Mouse (Mus musculus) midbrain, embryonic 13.5 days (tissue): Measurements from ENCODE around the gene Tle3. TPM values are rescaled to one million over a fixed set of nuclear protein-coding genes. Genes with fewer than 3 reads are reported as not detected.

Experiments
- ATAC-seq: fragments of 200-750 bp; cut with Nextera tagmentation; 2 replicates; pipeline ENCODE4 v1.8.0; 2017; ENCODE audit warnings: mild to moderate bottlenecking, moderate TSS enrichment, moderate library complexity
- H3K27ac ChIP-seq: fragments of 300-500 bp; sonication (generic); 2 replicates; pipeline ENCODE4 v1.5.1; 2015; ENCODE audit warnings: inconsistent platforms, mild to moderate bottlenecking, moderate library complexity
- H3K27me3 ChIP-seq: fragments of 300-500 bp; sonication (generic); 2 replicates; pipeline ENCODE4 v1.6.1; 2015; ENCODE audit warnings: mild to moderate bottlenecking, inconsistent platforms
- H3K36me3 ChIP-seq: fragments of 300-500 bp; sonication (generic); 2 replicates; pipeline ENCODE4 v1.6.1; 2015; ENCODE audit warnings: mild to moderate bottlenecking, inconsistent platforms
- H3K4me1 ChIP-seq: fragments of 300-500 bp; sonication (generic); replicated peaks from 2 replicates; pipeline ENCODE4 v1.6.1; 2015; ENCODE audit warnings: inconsistent platforms
- H3K4me2 ChIP-seq: fragments of 300-500 bp; sonication (generic); replicated peaks from 2 replicates; pipeline ENCODE4 v1.6.1; 2015; ENCODE audit warnings: moderate library complexity, mild to moderate bottlenecking, inconsistent platforms
- H3K4me3 ChIP-seq: fragments of 300-500 bp; sonication (generic); replicated peaks from 2 replicates; pipeline ENCODE4 v1.5.1; 2015; ENCODE audit warnings: mild to moderate bottlenecking, inconsistent platforms
- H3K9ac ChIP-seq: fragments of 300-500 bp; sonication (generic); replicated peaks from 2 replicates; pipeline ENCODE4 v1.6.1; 2015; ENCODE audit warnings: mild to moderate bottlenecking, inconsistent platforms
- H3K9me3 ChIP-seq: fragments of 300-500 bp; sonication (generic); 2 replicates; pipeline ENCODE4 v1.6.1; 2016; ENCODE audit warnings: mild to moderate bottlenecking, inconsistent platforms
- whole genome bisulfite sequencing: fragments of 180-500 bp; shearing (Covaris S2); methylation state at CpG from one replicate; pipeline ENCODE4 v1.1.7; 2015; 5-methylcytosine and 5-hydroxymethylcytosine counted together
- polyA plus RNA-seq: library from polyadenylated mRNA; unstranded; fragments of >200 nt; fragmentation: Nextera tagmentation; extraction: Ambion mirVana; gene quantifications from 2 replicates; pipeline ENCODE4 v1.2.1, GENCODE M21; 2015

Gene Tle3
- polyA plus RNA-seq, 1 experiment from 2014 or later: 50.8 TPM

DNA sequence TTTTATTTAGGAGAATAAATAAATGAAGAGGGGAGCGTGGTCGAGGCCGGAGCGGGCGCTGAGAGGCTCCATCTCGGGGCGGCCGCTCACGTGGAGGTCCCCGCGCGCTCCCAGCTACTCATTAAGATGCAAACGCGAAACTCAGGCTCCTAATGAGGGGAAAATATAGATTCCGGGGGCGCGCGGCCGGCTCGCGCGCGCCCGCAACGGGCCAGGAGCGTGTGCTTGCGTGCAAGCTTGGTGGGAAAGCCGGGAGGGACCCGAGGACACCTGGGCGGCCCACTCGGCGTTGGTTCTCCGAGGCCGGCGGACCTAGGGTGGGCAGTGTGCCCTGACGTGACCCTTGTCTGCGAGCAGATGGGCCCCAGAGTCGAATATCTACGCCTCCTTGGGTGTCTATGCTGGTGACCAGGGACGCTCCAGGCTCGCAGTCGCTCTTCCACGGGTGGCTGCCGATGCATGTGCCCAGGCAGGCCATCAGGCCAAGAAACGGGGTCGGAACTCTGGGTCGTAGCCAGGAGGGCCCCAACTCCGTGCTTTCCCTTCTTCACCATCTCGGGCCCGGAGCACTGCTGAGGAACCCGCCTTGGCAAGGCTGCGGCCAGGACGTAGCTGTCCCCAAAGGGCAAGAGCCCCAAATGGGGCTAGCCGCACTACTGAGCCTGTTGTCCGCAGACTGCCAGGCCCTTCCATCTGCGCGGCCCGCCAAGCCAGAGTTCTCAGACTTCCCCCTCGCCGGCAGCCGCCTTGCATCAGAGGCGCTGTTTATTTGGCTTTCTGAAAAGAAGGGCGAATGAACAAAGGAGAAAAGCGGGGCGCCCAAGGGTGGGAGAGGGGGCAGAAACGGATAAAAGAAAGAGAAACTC is 1.0 kb upstream of the Tle3 start:
- Histone ChIP-seq H3K27ac (peak overlapping the region; percentile 91), H3K4me3 (peak overlapping the region; percentile 93), H3K27me3 (peaks cover 12% of the 10 kb centered on the region), H3K9me3 (no peaks in the 10 kb centered on the region), H3K36me3 (no peaks in the 10 kb centered on the region), H3K4me1 (peaks cover 56% of the 10 kb centered on the region), H3K4me2 (peak overlapping the region; percentile 94), H3K9ac (peak overlapping the region; percentile 69)
- ATAC-seq: peak; percentile 7
- under 1% methylated on average over 66 of the region's 66 CpGs for WGBS

DNA sequence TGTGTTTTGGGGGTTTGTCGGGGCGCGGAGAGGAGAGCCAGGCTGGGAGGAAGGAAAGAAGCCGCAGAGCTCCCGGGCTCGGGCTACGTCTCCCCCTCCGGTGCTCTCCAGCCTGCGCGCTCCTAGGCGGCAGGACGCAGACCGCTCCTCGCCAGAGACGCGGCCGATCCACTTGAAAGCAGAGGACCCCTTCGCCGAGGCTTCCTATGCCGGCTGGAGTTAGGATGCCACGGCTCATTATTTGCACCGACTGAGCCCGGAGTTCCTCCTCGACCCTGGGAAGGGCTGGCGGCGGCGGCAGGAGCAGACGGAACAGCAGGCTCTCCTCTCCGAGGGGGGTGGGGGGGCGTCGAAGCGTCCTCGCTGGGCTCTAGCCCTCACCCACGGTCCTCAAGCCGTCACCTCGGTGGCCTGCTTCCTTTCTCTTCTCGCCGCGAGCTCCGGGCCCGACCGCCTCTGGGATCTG is 377 bp downstream of the Tle3 start:
- Histone ChIP-seq H3K9ac (peak overlapping the region; percentile 99), H3K9me3 (no peaks in the 10 kb centered on the region), H3K4me1 (peaks cover 66% of the 10 kb centered on the region), H3K27me3 (no peaks in the 10 kb centered on the region), H3K27ac (peak overlapping the region; percentile 96), H3K4me2 (peak overlapping the region; percentile 94), H3K36me3 (no peaks in the 10 kb centered on the region; the same call in 1 of the 2 replicates), H3K4me3 (peak overlapping the region; percentile 93)
- WGBS: under 1% methylated on average over 42 of the region's 42 CpGs
- peak; percentile 29 for ATAC-seq

DNA sequence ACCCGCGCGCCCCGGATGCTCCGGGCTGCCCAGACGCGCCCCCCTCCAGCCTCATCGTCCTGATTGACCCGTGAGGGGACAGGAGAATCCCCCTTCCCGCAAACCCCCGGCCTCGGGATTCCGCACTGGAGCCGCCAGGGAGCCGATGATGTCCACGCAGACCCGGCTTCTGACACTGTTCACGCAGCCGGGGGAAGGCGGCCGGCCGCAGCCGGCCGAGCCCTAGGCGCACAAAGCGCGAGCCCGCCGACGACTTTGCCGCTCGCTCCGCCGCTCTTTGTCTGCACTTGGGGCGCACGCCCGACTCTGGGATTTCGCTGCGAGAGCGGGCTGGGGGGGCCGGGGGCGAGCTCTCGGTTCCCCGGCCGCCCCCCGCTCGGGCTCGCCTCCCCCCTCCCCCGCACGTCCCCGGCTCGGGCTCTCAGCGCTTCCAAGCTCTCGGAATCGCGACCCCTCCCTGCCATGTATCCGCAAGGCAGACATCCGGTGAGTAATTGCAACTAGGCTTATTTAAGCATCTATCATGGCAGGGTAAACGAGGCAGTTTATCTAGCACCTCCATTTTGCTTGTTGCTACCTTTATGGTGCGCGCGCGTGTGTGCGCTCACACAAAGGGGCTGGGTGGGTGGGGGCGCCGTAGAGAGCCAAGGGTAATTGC is 939 bp downstream of the Tle3 start:
- peaks cover 66% of the 10 kb centered on the region for H3K4me1 ChIP-seq
- H3K9me3 ChIP-seq: no peaks in the 10 kb centered on the region
- peak overlapping the region; percentile 99 for H3K9ac ChIP-seq
- WGBS: 1% methylated on average over 62 of the region's 66 CpGs
- H3K27ac ChIP-seq: peak overlapping the region; percentile 96
- no peaks in the 10 kb centered on the region for H3K27me3 ChIP-seq
- no peak for ATAC-seq
- H3K4me2 ChIP-seq: peak overlapping the region; percentile 94
- H3K36me3 ChIP-seq: no peaks in the 10 kb centered on the region; the same call in 1 of the 2 replicates
- peak overlapping the region; percentile 93 for H3K4me3 ChIP-seq

DNA sequence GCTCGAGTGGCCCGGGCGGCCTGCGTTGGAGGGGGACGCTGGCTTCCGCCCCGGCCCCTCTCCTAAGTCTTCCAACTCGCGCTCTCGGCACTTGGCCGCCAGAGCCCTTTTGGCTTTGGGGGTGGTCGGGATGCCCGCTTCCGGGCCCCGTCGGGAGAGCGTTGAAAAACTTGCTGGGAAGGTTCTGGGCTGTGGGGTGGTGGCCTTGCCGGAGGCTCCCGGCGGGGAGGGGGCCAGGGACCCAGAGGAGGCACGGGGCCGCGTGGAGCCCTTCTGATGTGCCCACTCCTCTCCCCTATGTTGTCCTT is 1.4 kb downstream of the Tle3 start:
- H3K36me3 ChIP-seq: peaks cover 3% of the 10 kb centered on the region; the same call in 1 of the 2 replicates
- under 1% methylated on average over 23 of the region's 23 CpGs for WGBS
- ATAC-seq: no peak
- peak overlapping the region; percentile 96 for H3K27ac ChIP-seq
- peaks cover 68% of the 10 kb centered on the region for H3K4me1 ChIP-seq
- H3K9me3 ChIP-seq: no peaks in the 10 kb centered on the region
- peak overlapping the region; percentile 94 for H3K4me2 ChIP-seq
- H3K4me3 ChIP-seq: peak overlapping the region; percentile 93
- H3K9ac ChIP-seq: peak overlapping the region; percentile 99
- no peaks in the 10 kb centered on the region for H3K27me3 ChIP-seq

DNA sequence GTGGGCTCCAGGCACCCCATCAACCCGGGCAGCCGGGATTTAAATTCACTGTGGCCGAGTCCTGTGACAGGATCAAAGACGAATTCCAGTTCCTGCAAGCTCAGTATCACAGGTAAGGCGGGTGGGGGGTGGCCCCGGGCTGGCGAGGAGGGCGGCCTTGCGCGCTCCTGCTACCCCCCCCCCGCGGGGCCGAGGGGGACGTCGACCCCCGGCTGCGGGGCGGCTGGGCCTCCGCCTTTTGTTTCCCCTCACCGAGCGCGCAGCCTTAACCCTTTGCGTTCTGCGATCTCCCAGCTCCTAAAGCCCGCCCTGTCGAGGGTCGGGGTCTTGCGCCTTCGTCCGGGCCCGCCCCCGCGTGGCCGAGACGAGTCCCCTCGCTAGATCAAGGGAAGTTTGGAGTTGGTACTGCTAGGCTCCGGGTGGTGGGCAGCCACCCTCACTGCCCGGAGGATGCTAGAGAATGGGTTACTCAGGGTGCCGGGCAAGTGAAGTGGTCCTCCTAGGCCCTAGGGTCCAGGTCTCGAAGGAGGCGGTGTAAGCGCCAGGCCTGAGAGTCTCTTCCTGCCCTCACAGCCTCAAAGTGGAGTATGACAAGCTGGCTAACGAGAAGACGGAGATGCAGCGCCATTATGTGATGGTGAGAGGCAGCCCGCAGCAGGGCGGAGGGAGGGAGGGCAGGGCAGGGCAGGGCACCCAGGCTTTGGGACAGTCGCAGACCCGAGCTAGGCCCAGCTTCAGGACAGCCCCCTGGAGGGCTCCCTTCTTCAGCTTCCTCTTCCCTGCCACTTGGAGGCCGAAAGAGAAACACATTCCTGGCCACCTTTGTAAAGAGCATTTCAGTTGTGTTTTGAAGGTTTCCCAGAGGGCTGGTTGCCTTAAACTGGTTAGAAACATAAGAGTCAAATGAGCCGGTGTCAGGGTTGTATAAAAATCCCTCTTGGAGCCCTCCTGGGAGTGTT is 2.1 kb downstream of the Tle3 start:
- H3K9me3 ChIP-seq: no peaks in the 10 kb centered on the region
- no peak for ATAC-seq
- H3K4me1 ChIP-seq: peaks cover 68% of the 10 kb centered on the region
- H3K4me3 ChIP-seq: peak overlapping the region; percentile 93
- peak overlapping the region; percentile 99 for H3K9ac ChIP-seq
- H3K27me3 ChIP-seq: no peaks in the 10 kb centered on the region
- H3K4me2 ChIP-seq: peak overlapping the region; percentile 94
- under 1% methylated on average over 47 of the region's 51 CpGs for WGBS
- peaks cover 8% of the 10 kb centered on the region; the same call in 1 of the 2 replicates for H3K36me3 ChIP-seq
- peak overlapping the region; percentile 96 for H3K27ac ChIP-seq

DNA sequence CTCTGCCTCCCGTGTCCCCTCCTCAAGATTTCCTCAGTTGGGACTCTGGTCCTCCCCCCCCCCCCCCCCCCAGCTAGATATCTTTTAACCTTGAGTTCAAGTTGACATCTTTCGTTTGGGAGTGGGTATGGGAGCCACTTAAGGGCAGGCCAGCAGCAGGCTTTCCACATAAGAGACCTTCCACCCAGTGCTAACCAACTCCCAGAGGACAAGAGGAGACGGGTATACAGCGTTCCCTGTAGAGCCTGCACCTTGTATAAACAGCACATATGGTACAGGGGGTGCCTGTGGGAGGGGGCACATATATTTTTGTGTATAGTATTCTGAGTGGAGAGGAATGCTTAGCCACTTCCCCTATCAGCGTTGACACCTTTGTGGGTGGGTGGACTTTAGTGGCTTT is 2.8 kb downstream of the Tle3 start:
- H3K27me3 ChIP-seq: peaks cover 3% of the 10 kb centered on the region; the same call in 1 of the 2 replicates
- peak overlapping the region; percentile 93 for H3K4me3 ChIP-seq
- peak overlapping the region; percentile 94 for H3K4me2 ChIP-seq
- H3K27ac ChIP-seq: no peak overlapping the region
- no peaks in the 10 kb centered on the region for H3K9me3 ChIP-seq
- peaks cover 68% of the 10 kb centered on the region for H3K4me1 ChIP-seq
- WGBS: 7% methylated on average over 5 of the region's 5 CpGs
- peak overlapping the region; percentile 99 for H3K9ac ChIP-seq
- H3K36me3 ChIP-seq: peaks cover 8% of the 10 kb centered on the region; the same call in 1 of the 2 replicates
- no peak for ATAC-seq

DNA sequence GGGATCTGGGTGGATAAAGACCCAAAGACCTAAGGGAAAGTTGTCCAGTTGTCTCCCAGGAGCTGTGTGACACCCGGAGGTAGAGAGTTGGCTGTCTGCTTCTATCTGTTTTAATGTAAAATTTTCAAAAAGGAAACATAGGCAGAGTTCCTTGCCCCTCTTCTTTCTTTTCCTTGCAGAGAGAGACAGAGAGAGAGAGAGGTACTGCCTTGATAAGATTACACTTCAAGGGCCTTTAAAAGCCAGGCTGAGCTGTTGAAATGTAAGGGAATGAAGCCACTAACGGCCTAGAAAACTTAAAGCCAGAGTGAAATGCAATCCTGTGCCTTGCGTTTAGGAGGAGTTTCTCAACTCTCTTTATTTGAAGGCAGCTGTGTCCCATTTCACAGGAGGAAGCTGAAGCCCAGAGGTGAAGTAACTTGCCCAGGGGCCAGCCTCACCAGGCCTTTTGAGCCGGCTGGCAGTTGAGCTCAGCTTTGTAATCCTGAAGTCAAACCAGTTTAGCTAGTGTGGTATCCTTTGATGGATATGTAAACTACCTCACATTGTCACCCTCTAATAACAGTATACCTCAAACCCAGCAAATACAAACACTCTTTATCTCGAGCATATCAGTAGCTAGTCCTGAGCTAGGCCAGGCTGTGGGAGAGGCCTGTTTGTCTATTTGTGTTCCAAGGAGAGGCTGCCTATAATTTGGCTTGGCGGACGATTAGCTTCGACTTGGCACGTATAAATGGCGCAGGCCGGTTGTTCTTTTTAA is 3.8 kb downstream of the Tle3 start:
- ATAC-seq: no peak
- peak overlapping the region; percentile 90 for H3K27ac ChIP-seq
- peaks cover 3% of the 10 kb centered on the region; the same call in 1 of the 2 replicates for H3K27me3 ChIP-seq
- peaks cover 76% of the 10 kb centered on the region for H3K4me1 ChIP-seq
- peak overlapping the region; percentile 94 for H3K4me2 ChIP-seq
- WGBS: 30% methylated on average over 11 of the region's 11 CpGs
- H3K9me3 ChIP-seq: no peaks in the 10 kb centered on the region
- H3K36me3 ChIP-seq: peaks cover 11% of the 10 kb centered on the region; the same call in 1 of the 2 replicates
- peak overlapping the region; percentile 93 for H3K4me3 ChIP-seq
- peak overlapping the region; percentile 59 for H3K9ac ChIP-seq

DNA sequence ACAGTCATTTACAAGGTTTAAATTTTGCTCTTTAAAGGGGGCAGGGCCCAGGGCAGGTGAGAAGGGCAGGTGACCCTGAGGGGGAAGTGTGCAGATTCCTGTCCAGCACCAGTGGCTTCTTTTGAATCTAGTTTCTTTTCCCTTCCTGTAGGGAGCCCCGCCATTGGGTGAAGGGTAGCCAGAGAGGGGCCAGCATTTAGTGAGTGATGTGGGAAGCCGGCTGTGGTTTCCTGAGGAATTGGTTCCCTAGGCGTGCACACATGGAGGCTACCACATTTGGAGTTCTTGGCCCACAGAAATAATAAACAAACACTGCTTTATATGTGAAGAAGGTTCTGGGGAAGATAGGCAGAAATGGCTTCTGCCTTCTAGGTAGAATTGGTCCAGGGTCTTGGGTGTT is 4.5 kb downstream of the Tle3 start:
- Histone ChIP-seq H3K9me3 (no peaks in the 10 kb centered on the region), H3K27ac (peak overlapping the region; percentile 90; the same call in 1 of the 2 replicates), H3K4me1 (peaks cover 76% of the 10 kb centered on the region), H3K4me3 (peak overlapping the region; percentile 93), H3K9ac (peak overlapping the region; percentile 59), H3K4me2 (peak overlapping the region; percentile 94), H3K36me3 (peaks cover 13% of the 10 kb centered on the region), H3K27me3 (peaks cover 3% of the 10 kb centered on the region; the same call in 1 of the 2 replicates)
- no peak for ATAC-seq
- 35% methylated on average over 3 of the region's 3 CpGs for WGBS

DNA sequence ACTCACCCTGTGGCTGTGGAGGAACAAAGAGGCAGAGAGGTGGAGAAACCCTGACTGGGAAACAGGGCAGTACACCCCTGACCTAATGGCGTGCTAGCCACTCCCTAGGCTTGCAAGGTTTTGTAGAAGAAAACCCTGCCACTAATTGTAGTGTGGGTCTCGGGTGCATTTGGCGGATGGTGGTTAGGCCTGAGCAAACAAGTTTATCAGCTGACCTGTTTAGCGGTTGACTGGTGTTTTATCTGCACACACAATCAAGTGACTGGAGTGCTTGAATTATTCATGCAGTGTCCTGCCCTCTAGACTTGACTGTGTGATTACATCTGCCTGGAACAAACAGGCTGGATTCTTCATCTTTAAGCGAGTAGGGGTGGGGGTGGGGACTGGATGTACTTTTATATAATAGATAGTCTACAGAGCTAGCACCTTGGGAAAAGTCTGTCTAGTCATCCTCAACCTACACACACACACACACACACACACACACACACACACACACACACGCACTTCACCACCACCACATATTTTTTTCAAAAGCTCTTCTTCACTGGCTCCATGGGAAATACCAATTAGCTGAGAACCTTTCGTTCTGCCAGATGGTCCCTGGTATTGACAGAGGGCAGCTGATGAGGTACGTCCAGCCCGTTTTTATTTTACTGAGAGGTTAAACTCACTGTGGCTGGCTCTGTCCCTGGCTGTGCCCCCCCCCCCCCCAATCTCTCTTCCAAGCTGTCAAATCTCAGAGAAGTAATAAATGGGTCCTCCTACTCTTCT is 5.7 kb downstream of the Tle3 start:
- Histone ChIP-seq H3K27me3 (peaks cover 3% of the 10 kb centered on the region; the same call in 1 of the 2 replicates), H3K4me1 (peaks cover 86% of the 10 kb centered on the region), H3K36me3 (peaks cover 26% of the 10 kb centered on the region), H3K9ac (peak overlapping the region; percentile 59), H3K9me3 (no peaks in the 10 kb centered on the region), H3K4me3 (peak overlapping the region; percentile 93), H3K4me2 (peak overlapping the region; percentile 94), H3K27ac (peak overlapping the region; percentile 90)
- ATAC-seq: peak; percentile 24
- 6% methylated on average over 9 of the region's 9 CpGs for WGBS

DNA sequence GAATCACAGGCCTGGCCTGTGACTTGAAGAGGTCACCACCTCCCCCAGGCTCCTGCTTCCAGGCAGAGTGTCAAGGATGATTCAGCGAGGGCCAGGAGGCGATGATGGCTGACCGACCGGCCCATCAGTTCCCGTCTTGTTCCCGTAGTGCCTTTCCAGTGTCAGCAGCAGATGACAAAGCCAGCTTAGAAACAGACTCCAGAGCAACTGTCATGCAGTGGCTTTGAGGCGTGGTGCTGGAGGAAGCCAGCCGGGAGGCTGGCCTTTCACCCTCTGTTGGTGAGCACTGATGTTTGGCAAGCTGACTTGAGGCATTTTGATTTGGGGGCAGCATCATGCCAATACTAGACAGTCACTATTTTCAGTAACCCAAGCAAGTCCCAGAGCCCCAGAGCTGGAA is 6.3 kb downstream of the Tle3 start:
- Histone ChIP-seq H3K4me3 (peak overlapping the region; percentile 93), H3K36me3 (peaks cover 29% of the 10 kb centered on the region), H3K9me3 (no peaks in the 10 kb centered on the region), H3K9ac (peak overlapping the region; percentile 44; the same call in 1 of the 2 replicates), H3K27ac (peak overlapping the region; percentile 90), H3K4me1 (peaks cover 92% of the 10 kb centered on the region), H3K4me2 (peak overlapping the region; percentile 94), H3K27me3 (peaks cover 3% of the 10 kb centered on the region; the same call in 1 of the 2 replicates)
- WGBS: 11% methylated on average over 8 of the region's 8 CpGs
- ATAC-seq: no peak
